Mouse (Mus musculus) neural tube, embryonic 15.5 days (tissue): ENCODE data around the gene Pawr. TPM values are rescaled to one million over a fixed set of nuclear protein-coding genes. Genes with fewer than 3 reads are reported as not detected.

Experiments used
- ATAC-seq: fragments of 200-750 bp; cut with Nextera tagmentation; 2 replicates; pipeline ENCODE4 v1.8.0; 2017; ENCODE audit warnings: mild to moderate bottlenecking, moderate TSS enrichment, moderate library complexity; ENCODE audit not compliant: low FRiP score
- H3K27ac ChIP-seq: fragments of 300-500 bp; sonication (generic); replicated peaks from 2 replicates; pipeline ENCODE4 v1.5.1; 2015; ENCODE audit warnings: mild to moderate bottlenecking, inconsistent platforms
- H3K27me3 ChIP-seq: fragments of 300-500 bp; sonication (generic); replicated peaks from 2 replicates; pipeline ENCODE4 v1.6.1; 2015; ENCODE audit warnings: inconsistent platforms
- H3K36me3 ChIP-seq: fragments of 300-500 bp; sonication (generic); 2 replicates; pipeline ENCODE4 v1.6.1; 2015; ENCODE audit warnings: inconsistent platforms
- H3K4me1 ChIP-seq: fragments of 300-500 bp; sonication (generic); 2 replicates; pipeline ENCODE4 v1.6.1; 2015; ENCODE audit warnings: inconsistent platforms
- H3K4me2 ChIP-seq: fragments of 300-500 bp; sonication (generic); 2 replicates; pipeline ENCODE4 v1.6.1; 2015; ENCODE audit warnings: inconsistent platforms, mild to moderate bottlenecking, moderate library complexity
- H3K4me3 ChIP-seq: fragments of 300-500 bp; sonication (generic); replicated peaks from 2 replicates; pipeline ENCODE4 v1.5.1; 2015; ENCODE audit warnings: mild to moderate bottlenecking, inconsistent platforms
- H3K9ac ChIP-seq: fragments of 300-500 bp; sonication (generic); replicated peaks from 2 replicates; pipeline ENCODE4 v1.6.1; 2015; ENCODE audit warnings: mild to moderate bottlenecking, inconsistent platforms
- H3K9me3 ChIP-seq: fragments of 300-500 bp; sonication (generic); replicated peaks from 2 replicates; pipeline ENCODE4 v1.6.1; 2016; ENCODE audit warnings: inconsistent platforms
- WGBS: fragments of 180-500 bp; shearing (Covaris S2); methylation state at CpG from one replicate; pipeline ENCODE4 v1.1.7; 2015; ENCODE audit warnings: mixed read lengths; 5-methylcytosine and 5-hydroxymethylcytosine counted together
- polyA plus RNA-seq: library from polyadenylated mRNA; unstranded; fragments of >200 nt; fragmentation: Nextera tagmentation; extraction: Ambion mirVana; gene quantifications from 2 replicates; pipeline ENCODE4 v1.2.1, GENCODE M21; 2015

Gene Pawr
- polyA plus RNA-seq, 1 experiment from 2014 or later = 2.9 TPM

DNA sequence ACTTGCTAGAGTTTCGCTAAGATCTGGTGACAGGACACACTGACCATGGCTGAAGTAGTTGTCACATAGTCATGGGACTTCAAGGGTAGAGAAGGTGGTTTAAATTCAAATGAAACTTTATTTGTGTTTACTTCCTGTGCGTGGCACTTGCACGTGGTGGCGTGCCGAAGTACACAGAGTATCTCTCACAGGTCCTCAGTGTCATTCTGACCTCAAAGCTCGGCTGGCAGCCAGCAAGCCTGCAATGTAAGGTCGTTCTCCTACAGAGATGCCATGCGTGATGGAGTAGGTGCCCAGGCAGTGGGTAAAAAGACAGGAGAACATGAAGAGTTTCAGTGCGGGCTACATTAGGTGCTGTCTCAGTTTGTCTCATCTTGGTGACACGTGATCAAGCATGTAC lies 48.8 kb downstream of the Pawr start:
- Histone ChIP-seq H3K4me3 (no peak overlapping the region), H3K27ac (no peak overlapping the region), H3K9me3 (no peaks in the 10 kb centered on the region), H3K4me2 (no peak overlapping the region), H3K36me3 (no peaks in the 10 kb centered on the region), H3K4me1 (peaks cover 6% of the 10 kb centered on the region), H3K9ac (no peak overlapping the region), H3K27me3 (no peaks in the 10 kb centered on the region)
- 95% methylated on average over 10 of the region's 10 CpGs for WGBS
- ATAC-seq = no peak

DNA sequence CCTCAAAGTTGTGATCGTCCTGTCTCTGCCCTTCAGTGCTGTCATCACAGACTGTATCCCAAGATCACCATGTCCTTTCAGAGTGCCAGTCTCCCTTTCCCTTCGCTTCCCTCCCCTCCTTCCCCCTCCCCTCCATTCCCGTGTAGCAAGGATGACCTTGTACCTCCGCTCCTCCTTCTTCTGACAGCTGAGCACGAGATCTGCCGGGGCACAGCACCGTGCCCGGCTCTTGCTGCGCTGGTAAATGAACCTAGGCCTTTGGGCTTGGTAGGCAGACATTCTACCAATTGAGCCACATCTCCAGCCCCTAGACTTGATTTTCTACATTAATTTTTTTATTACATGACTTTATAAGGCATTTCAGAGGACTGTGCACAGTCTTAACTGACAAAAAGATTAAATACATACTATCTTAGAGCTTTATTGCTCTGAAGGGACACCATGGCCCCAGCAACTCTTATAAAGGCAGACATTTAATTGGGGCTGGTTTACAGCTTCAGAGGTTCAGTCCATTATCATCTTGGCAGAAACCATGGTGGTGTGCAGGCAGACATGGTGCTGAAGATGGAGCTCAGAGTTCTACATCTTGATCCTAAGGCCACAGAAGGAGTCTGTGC lies 52.3 kb downstream of the Pawr start:
- WGBS = 80% methylated on average over 9 of the region's 9 CpGs
- Histone ChIP-seq H3K4me3 (no peak overlapping the region), H3K36me3 (no peaks in the 10 kb centered on the region), H3K4me1 (peaks cover 9% of the 10 kb centered on the region), H3K4me2 (no peak overlapping the region), H3K27ac (no peak overlapping the region), H3K9ac (no peak overlapping the region), H3K9me3 (no peaks in the 10 kb centered on the region), H3K27me3 (no peaks in the 10 kb centered on the region)
- no peak for ATAC-seq

DNA sequence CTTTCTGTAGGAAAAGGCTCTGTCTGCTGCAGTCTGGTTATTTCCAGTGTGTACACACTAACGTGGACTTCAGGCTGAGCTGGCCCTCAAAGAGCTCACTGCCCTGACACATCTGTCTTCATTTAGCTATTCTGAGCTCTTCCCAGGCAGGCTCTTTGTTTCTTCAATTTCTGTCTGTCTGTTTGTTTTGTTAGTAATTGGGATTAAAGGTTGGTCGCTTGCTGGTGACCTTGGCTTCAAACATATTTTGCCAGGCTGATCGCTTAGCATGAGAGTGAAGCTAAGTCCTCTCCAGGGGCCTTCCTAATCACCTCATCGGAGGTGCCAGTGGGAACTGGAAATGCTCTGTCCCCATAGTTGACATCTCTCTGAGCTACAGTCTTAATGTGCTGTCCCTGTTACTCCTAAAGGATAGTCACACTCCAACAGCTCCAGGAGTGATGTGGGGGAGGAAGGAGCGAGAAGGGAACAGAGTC lies 53.6 kb downstream of the Pawr start:
- Histone ChIP-seq H3K27ac (no peak overlapping the region), H3K9ac (no peak overlapping the region), H3K9me3 (no peaks in the 10 kb centered on the region), H3K36me3 (no peaks in the 10 kb centered on the region), H3K4me2 (no peak overlapping the region), H3K4me3 (no peak overlapping the region), H3K27me3 (no peaks in the 10 kb centered on the region), H3K4me1 (peaks cover 9% of the 10 kb centered on the region)
- 48% methylated on average over 5 of the region's 5 CpGs for WGBS
- no peak for ATAC-seq

DNA sequence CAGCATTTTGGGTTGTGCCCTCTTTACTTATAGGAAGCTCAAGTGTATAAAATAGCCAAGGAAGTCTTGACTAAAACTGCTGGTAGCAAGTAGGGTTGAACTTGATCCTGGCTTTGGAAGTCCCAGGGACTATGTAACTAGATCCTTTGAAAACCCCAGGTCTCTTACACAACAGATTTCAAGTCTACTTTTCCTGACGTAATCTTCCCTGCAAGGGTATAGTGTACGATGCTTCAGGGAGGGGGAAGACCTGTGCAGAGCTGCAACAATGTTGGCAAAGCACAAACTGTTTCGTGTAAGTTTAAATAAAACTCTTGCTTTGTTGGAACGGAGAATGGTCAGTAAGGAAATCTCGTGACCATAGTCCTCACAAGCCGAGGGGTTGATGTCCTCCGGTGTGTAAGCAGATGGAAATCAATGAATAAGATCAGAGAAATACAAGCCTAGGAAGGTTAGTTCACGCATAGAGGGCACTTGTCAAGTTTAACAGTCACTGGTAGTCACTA lies 56.5 kb downstream of the Pawr start:
- Histone ChIP-seq H3K27me3 (no peaks in the 10 kb centered on the region), H3K9me3 (no peaks in the 10 kb centered on the region), H3K4me2 (no peak overlapping the region), H3K27ac (no peak overlapping the region), H3K4me3 (no peak overlapping the region), H3K4me1 (peaks cover 9% of the 10 kb centered on the region), H3K9ac (no peak overlapping the region), H3K36me3 (no peaks in the 10 kb centered on the region)
- WGBS = 80% methylated on average over 8 of the region's 8 CpGs
- ATAC-seq = no peak

DNA sequence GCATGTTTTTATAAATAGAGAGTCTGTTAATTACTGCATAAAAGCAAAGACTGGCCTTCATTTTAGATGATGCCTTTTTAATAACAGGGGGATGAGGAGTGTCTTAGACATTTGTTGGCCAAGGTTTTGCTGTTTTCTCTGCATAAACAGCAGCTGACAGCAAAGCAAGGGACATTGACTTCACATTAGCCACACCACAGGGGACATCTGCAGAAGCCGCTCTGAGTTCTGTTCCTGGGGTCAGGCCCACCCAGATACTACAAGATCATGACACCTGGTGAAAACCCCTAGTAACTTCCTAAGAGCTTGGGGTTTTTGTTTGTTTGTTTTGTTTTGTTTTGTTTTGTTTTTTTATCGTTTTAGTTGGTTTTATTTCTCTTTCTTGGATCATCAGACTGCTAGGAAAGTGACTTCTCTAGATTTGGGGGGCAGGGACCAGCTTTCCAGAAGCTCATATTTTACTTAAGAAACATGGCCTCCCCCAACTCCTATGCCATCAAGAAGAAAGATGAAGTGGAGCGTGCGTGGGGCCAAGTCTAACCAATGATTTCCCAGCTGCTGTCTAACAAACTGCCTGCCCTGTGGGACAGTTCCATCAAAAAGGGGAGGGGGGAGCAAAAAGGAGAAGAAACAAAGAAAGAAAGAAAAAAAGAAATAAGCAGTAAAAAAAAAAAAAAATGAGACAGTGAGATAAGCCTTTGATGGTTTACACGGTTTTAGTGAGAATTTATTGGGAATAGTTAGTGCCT lies 57.4 kb downstream of the Pawr start:
- Histone ChIP-seq H3K27me3 (no peaks in the 10 kb centered on the region), H3K27ac (no peak overlapping the region), H3K9ac (no peak overlapping the region), H3K4me3 (no peak overlapping the region), H3K4me2 (no peak overlapping the region), H3K36me3 (no peaks in the 10 kb centered on the region), H3K4me1 (peaks cover 9% of the 10 kb centered on the region), H3K9me3 (no peaks in the 10 kb centered on the region)
- no peak for ATAC-seq
- WGBS = 29% methylated on average over 5 of the region's 5 CpGs

DNA sequence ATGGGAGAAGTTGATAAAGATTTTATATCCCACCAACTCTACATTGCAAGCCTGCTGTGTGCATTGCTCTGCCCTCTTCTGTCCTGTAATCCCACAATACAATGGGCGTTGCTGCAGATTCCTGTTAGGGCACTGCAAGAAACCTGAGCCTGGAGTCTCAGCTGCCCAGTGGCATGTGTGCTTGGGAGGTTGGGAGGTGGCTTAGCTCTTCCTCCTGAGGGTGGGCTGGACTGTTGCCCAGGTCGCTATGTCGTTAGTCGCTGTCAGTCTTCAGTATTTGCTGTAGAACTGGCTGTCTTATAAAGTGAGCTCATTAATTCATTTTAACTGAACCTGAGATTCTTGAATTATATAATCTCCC lies 58.0 kb downstream of the Pawr start:
- Histone ChIP-seq H3K4me1 (peaks cover 9% of the 10 kb centered on the region), H3K4me2 (no peak overlapping the region), H3K9me3 (no peaks in the 10 kb centered on the region), H3K27me3 (no peaks in the 10 kb centered on the region), H3K27ac (no peak overlapping the region), H3K4me3 (no peak overlapping the region), H3K9ac (no peak overlapping the region), H3K36me3 (no peaks in the 10 kb centered on the region)
- WGBS = 34% methylated on average over 4 of the region's 4 CpGs
- ATAC-seq = no peak

DNA sequence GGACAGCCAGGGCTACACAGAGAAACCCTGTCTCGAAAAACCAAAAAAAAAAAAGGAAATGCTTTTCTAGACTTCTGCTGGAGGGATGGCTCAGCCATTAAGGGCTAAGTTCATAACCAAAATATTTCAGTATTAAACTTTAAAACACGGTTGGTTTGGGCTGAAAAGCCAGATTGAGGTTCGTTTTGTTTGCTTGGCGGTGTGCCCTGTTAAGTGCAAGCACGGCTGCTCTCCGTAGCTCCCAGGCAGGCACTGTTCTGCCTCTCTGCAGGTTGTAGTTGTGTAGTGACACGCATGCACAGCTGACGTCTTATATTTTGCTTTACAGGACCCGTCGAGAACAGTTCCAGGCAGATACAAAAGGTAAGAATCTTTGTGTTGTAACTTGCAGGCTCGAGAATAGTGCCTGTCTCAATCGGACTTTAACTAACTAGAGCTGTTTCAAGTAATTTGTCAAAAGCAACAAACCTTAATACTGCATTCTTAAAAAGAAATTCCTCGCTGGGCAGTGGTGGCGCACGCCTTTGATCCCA lies 59.5 kb downstream of the Pawr start:
- 85% methylated on average over 15 of the region's 15 CpGs for WGBS
- H3K9me3 ChIP-seq = no peaks in the 10 kb centered on the region
- H3K4me2 ChIP-seq = no peak overlapping the region
- peaks cover 3% of the 10 kb centered on the region; the same call in 1 of the 2 replicates for H3K4me1 ChIP-seq
- no peak overlapping the region for H3K9ac ChIP-seq
- no peaks in the 10 kb centered on the region for H3K27me3 ChIP-seq
- H3K4me3 ChIP-seq = no peak overlapping the region
- H3K36me3 ChIP-seq = no peaks in the 10 kb centered on the region
- H3K27ac ChIP-seq = no peak overlapping the region
- no peak for ATAC-seq

DNA sequence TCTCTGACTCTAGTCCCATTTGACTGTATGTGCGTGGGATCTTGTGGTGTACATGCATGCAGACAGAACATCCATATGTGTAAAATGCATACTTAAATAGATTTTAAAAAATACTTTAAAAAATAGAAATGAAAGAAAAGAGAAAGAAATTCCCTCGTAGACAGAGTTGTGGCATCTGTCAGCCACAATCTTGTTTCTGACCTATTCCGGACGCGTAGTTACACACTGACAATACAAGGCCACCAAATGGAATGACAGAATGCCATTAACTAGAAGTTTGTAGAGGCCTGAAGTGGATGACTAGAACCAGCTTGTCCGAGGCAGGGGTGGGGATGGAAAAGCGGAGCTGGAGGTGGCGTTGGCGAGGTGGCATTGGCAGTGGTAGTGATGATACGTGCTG lies 60.2 kb downstream of the Pawr start:
- Histone ChIP-seq H3K27me3 (no peaks in the 10 kb centered on the region), H3K27ac (no peak overlapping the region), H3K4me3 (no peak overlapping the region), H3K9ac (no peak overlapping the region), H3K36me3 (no peaks in the 10 kb centered on the region), H3K9me3 (no peaks in the 10 kb centered on the region), H3K4me2 (no peak overlapping the region), H3K4me1 (peaks cover 3% of the 10 kb centered on the region; the same call in 1 of the 2 replicates)
- ATAC-seq = no peak
- WGBS = 97% methylated on average over 10 of the region's 10 CpGs

DNA sequence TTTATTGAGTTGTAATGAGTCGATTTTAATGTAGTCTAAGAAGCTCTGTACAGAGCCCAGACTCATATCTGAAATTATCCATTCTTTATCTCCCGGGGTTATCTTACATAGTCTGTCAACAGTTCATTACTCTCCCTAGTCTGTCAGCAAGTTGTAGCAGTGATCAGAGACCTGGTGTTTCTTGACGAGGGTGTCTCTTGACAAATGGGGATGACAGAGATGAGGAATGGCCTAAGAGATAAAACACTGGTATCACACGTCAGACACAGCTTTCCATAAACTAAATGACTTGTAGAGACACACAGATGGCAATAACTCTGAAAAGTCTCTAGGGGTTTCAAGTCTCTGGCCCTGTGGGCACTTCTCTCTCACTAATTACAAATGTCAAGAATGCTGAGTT lies 62.4 kb downstream of the Pawr start:
- H3K4me1 ChIP-seq = no peaks in the 10 kb centered on the region
- H3K4me2 ChIP-seq = no peak overlapping the region
- no peak overlapping the region for H3K9ac ChIP-seq
- no peaks in the 10 kb centered on the region for H3K36me3 ChIP-seq
- 59% methylated on average over 4 of the region's 4 CpGs for WGBS
- no peaks in the 10 kb centered on the region for H3K27me3 ChIP-seq
- H3K4me3 ChIP-seq = no peak overlapping the region
- ATAC-seq = no peak
- no peaks in the 10 kb centered on the region for H3K9me3 ChIP-seq
- no peak overlapping the region for H3K27ac ChIP-seq

DNA sequence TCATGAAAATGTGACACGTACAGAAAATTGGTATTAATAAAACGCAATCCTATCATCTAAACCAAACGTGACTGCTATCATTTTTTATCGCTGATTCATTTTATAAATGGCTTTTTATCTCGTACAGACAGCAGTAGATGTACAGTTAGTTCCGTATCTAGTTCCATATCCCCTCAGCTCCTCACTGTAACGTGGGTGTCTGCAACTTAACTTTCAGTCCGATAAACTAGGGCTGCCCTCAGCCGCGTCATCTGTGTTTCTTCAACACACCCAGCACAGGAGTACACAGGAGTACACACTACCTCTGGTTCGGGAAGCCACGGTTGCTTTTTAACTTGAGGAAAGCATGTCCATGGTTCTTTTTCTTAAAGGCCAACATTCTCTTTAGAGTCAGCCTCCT lies 63.3 kb downstream of the Pawr start:
- ATAC-seq = no peak
- 93% methylated on average over 12 of the region's 12 CpGs for WGBS
- H3K4me3 ChIP-seq = no peak overlapping the region
- no peak overlapping the region for H3K9ac ChIP-seq
- H3K27me3 ChIP-seq = no peaks in the 10 kb centered on the region
- no peaks in the 10 kb centered on the region for H3K4me1 ChIP-seq
- H3K4me2 ChIP-seq = no peak overlapping the region
- no peaks in the 10 kb centered on the region for H3K36me3 ChIP-seq
- H3K27ac ChIP-seq = no peak overlapping the region
- no peaks in the 10 kb centered on the region for H3K9me3 ChIP-seq

DNA sequence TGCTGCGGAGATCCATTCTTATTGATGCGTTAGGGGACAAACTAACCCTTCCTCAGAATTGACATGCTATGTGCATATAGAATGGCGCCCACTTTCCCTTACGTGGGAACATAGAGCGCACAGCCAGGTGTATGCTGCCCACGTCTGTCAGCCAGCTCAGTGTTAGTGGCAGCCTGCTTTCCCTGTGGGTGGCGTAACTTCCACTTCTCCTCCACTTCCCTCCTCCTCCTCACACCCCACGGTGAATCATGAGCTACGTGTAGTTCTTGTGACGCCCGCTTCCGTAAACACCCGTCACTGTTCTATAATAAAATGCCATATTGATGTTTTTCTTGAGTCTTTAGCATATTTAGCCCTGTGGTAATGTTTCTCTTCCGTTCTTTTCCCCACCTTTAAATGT lies 63.7 kb downstream of the Pawr start:
- no peak overlapping the region for H3K4me2 ChIP-seq
- H3K27me3 ChIP-seq = no peaks in the 10 kb centered on the region
- no peak overlapping the region for H3K9ac ChIP-seq
- H3K27ac ChIP-seq = no peak overlapping the region
- ATAC-seq = no peak
- no peaks in the 10 kb centered on the region for H3K4me1 ChIP-seq
- 91% methylated on average over 14 of the region's 14 CpGs for WGBS
- no peaks in the 10 kb centered on the region for H3K9me3 ChIP-seq
- no peaks in the 10 kb centered on the region for H3K36me3 ChIP-seq
- H3K4me3 ChIP-seq = no peak overlapping the region

DNA sequence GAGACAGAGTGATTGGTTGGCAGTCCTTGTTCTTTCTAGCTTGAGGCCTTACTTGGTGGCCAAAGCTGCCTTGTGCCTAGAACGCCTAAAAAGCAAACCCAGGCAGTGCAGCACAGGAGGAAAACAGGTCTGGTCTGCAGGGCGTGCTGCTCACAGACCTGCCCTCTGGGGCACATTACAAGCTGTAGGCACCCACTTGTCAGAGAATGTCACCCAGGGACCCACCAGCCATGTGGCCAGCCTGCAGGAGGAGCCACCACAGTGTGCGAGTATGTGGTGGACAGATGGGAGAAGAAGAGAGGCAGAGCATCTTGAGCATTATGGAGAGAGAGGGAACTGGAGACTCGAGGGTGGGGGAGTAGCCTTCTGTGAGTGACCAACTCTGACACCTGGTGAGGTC lies 70.8 kb downstream of the Pawr start:
- no peaks in the 10 kb centered on the region for H3K4me1 ChIP-seq
- no peaks in the 10 kb centered on the region for H3K36me3 ChIP-seq
- no peak overlapping the region for H3K27ac ChIP-seq
- no peak overlapping the region for H3K9ac ChIP-seq
- 94% methylated on average over 4 of the region's 4 CpGs for WGBS
- H3K9me3 ChIP-seq = no peaks in the 10 kb centered on the region
- H3K4me2 ChIP-seq = no peak overlapping the region
- no peak overlapping the region for H3K4me3 ChIP-seq
- ATAC-seq = no peak
- no peaks in the 10 kb centered on the region for H3K27me3 ChIP-seq
